Mouse (Mus musculus) thymus, adult 2 months (tissue): ENCODE data around the gene Zkscan17.

Source experiments
- CTCF ChIP-seq: fragments of 200-500 bp; IDR thresholded peaks from 2 replicates; pipeline ENCODE4 v1.5.1; 2012; ENCODE audit warnings: mild to moderate bottlenecking, control low read depth, low read length, moderate library complexity, borderline replicate concordance; ENCODE audit not compliant: control insufficient read depth, poor library complexity, insufficient read depth; ENCODE audit errors: extremely low read depth
- POLR2A ChIP-seq: fragments of 200-500 bp; IDR thresholded peaks from 2 replicates; pipeline ENCODE4 v1.6.1; 2012; ENCODE audit warnings: mild to moderate bottlenecking, low read length, control low read depth, moderate library complexity; ENCODE audit not compliant: control insufficient read depth, poor library complexity, insufficient read depth; ENCODE audit errors: extremely low read depth

DNA sequence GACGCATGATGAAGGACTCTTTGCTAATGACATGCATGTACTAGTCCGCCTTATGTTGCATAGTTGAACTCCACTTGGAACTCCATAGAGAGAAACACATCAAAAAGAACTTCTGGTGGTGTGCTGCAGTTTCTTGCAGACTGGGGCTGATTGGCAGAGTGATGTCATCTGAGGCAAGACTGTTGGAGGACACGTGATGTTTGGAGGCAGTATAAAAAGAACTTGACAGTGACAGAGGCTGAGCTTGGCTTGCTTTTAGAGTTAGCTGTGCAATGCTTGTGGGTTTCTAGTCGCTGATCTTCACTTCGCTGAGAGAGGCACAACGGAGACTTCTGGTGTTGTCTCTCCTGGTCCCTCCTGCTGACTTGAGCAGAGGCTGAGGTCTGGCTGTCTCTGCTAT, 49.3 kb downstream of the Zkscan17 start:
- no peak for TF ChIP-seq CTCF
- no peak for TF ChIP-seq POLR2A
